Mouse (Mus musculus) brain, adult 10 weeks (tissue): ENCODE data around the gene Frat2. TPM values are rescaled to one million over a fixed set of nuclear protein-coding genes. Genes with fewer than 3 reads are reported as not detected.

ENCODE experiments used
- polyA plus RNA-seq: library from polyadenylated mRNA; stranded (reverse); fragments of 350-450 nt; fragmentation: Illumina TruSeq; extraction: RNeasy Lipid Tissue Mini Kit (QIAGEN cat#74804); gene quantifications from one replicate; pipeline ENCODE4 v1.2.3, GENCODE M21; 2015; ENCODE audit warnings: low read depth, low replicate concordance

Gene Frat2
- 3.2 TPM for polyA plus RNA-seq

GRCm38 (mm10) chr19:41847992-41848851 lies at the start of gene Frat2:
Gene Frat2 (minus strand): TSS chr19:41848132.

GRCm38 (mm10) chr19:41895460-41896318 lies 47.8 kb upstream of the Frat2 start, which contains the start of gene Rrp12:
Gene Rrp12 (minus strand): TSS chr19:41896173.

GRCm38 (mm10) chr19:41829381-41830105 lies 18.4 kb downstream of the Frat2 start, which contains the start of gene Frat1:
Gene Frat1 (plus strand): TSS chr19:41829970.

GRCm38 (mm10) chr19:41801742-41802369 lies 46.1 kb downstream of the Frat2 start, which contains the start of gene Arhgap19:
Gene Arhgap19 (minus strand): TSS chr19:41802047.

Other genes starting within 250 kb of the Frat2 start
- gene Slit1, start 104.5 kb downstream of the Frat2 start, polyA plus RNA-seq, result 28.5 TPM
- 2.4 TPM for gene Arhgap19, start 46.1 kb downstream of the Frat2 start, polyA plus RNA-seq
- gene Frat1, start 18.2 kb downstream of the Frat2 start, polyA plus RNA-seq, result 7.6 TPM
- 18.4 TPM for gene Rrp12, start 48.0 kb upstream of the Frat2 start, polyA plus RNA-seq
- gene Pgam1, start 63.8 kb upstream of the Frat2 start, polyA plus RNA-seq, result 759 TPM
- 26.2 TPM for gene Exosc1, start 85.3 kb upstream of the Frat2 start, polyA plus RNA-seq
- 47.2 TPM for gene Zdhhc16, start 85.3 kb upstream of the Frat2 start, polyA plus RNA-seq
- gene Mms19, start 133.0 kb upstream of the Frat2 start, polyA plus RNA-seq, result 21.3 TPM
- gene Ubtd1, start 133.6 kb upstream of the Frat2 start, polyA plus RNA-seq, result 12.3 TPM
- 0.43 TPM for gene Ankrd2, start 187.9 kb upstream of the Frat2 start, polyA plus RNA-seq
- gene Hoga1, start 197.5 kb upstream of the Frat2 start, polyA plus RNA-seq, result 1.6 TPM
- not detected for gene 4933411K16Rik, start 204.1 kb upstream of the Frat2 start, polyA plus RNA-seq
- gene Morn4, start 238.2 kb upstream of the Frat2 start, polyA plus RNA-seq, result 66.3 TPM
- gene Pi4k2a, start 242.3 kb upstream of the Frat2 start, polyA plus RNA-seq, result 59.5 TPM